Mouse (Mus musculus): ENCODE data around the gene Olfr524. TPM values are rescaled to one million over a fixed set of nuclear protein-coding genes. Genes with fewer than 3 reads are reported as not detected.

The Olfr524 gene
- 1.0 TPM for polyA plus RNA-seq (2017; shearing (Covaris generic))

DNA sequence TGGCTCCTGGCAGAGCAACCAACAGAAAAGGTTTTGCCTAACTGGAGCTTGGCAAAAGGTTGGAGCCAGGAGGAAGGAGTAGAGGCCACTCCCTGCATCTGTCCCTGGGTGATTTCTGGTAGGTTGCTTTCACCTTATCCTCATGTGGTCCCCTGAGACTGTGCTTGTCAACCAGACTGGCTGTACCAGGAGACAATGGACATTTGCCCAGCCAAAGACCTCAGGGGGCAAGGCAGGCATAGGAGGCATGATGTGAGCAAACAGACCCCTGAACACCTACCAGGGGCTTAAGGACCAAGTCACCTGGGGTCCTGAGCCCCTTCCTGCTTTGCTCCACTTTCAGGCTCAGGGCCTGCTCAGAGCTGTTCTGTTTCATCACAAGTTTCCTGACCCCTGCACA, at the start of gene Olfr524:
Olfr524 (minus strand) TSS at position 101 of the 400 bp plus-strand sequence.

DNA sequence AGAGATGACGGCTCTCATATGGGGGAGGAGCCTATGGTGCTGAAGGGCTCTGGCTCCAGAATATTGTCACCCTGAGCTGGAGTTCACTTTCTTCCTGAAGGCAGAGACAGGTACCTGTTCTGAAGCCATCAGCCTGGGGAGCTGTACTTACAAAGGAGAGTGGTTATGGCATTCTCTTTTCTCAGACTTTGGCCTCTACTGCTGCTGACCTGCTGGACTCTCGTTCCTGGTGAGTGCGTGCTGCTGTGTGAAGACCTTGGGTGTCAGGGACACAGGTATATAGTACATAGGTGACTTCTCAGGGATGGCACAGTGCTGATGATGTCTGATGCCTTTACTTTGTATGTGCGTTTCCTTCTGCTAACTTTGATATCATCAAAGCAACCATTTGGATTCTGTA, 41.5 kb upstream of the Olfr524 start, which contains the start of gene 5830411N06Rik:
5830411N06Rik (plus strand) TSS at position 69 of the 400 bp plus-strand sequence.

DNA sequence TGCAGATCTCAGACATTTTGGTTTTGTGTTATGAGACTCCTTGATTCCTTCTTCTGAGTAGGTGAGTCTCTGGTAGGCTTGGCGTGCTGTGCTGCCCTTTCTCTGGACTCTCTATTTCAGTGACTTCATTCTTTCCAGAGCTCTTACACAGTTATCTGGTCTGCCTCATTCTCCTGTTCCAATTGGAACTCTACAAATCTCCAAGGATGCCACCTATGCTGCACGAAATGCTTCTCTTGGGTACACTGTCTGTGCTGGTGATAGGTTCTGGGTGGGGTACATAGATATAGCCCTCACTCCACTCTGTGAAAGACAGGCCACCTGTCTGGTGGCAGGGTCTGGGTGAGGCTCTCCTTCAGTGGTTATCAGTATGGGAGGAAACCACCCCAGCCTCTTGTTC, 12.2 kb upstream of the Olfr524 start, which contains the start of gene Cd163l1:
Cd163l1 (plus strand) TSS at position 301 of the 400 bp plus-strand sequence.

DNA sequence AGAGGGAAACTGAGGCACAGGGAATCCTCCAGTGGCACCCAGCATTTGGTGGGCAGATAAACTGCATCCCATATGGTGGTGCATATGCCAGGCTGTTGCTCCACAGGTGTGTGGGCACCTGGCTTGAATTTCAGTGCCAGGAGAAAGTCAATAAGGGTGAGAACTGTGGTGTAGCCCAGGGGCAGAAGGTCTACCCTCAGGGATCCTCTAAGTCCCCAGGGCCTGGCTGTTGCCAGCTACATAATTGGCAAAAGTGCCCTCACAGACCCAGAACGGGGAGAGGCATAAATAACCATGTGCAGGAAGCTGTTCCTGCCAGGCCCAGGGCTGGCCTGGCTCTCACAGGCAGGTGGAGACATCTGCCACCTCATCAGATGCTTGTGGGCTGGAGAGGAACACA, 32.8 kb downstream of the Olfr524 start, which contains the start of gene Olfr523:
Olfr523 (plus strand) TSS at position 282 of the 400 bp plus-strand sequence.

DNA sequence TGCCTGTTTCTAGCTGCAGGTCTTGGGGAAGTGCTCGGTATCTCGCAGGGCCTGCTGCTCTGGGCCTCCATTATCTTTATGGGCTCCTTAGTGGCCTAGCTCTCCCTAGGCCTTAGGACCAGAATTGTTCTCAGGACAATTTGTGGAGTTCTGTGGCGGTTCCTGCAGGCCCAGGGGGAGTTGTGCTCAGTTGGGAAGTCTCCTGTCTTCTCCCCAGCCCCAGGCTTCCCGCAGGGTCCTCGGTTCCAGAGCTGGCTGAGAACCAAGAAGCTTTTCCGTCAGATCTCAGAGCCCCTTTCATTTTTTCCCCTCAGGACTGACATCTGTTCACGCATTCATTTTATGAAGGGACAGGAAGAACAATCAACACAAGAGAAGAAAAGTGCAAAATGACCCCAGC, 41.1 kb downstream of the Olfr524 start, which contains the start of gene Olfr522:
Olfr522 (minus strand) TSS at position 101 of the 400 bp plus-strand sequence.

DNA sequence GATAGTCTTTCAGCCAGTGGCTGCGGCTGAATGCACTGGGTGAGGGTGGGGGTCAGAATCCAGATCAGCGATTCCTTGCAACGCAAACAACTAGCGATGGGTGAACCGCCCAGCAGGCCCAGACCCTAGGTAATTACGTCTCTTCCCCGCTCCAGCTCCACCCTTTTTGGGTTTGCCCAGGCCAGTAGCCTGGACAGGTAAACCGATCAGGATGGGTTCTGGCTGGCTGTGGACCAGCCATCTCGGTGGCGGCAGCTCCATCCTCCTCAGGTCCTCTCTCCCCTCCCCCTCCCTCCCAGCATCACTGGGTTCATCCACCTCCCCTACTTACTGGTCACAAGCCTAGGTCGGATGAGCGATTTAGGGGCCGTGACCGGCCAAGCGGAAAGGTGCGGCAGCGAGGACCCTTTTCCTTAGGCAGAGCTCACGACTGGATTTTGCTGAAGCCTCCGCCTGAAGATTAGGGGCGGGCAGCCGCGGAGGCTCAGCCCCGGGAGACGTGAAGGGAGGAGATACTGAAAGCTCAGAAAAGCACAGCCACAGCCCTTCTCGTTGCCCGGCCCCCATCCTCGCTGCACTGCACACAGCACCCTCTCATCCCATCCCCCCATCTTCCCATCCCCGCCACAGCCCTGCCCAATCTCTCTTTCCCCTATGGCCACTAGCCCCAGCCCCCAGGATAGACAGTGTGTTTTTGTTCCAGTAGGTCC, 51.4 kb downstream of the Olfr524 start, which contains the start of gene Sprn:
Sprn (minus strand) TSS at position 660 of the 710 bp plus-strand sequence.

Other genes with a start within 250 kb of the Olfr524 start
- gene 6430531B16Rik, start 227.2 kb downstream of the Olfr524 start, polyA plus RNA-seq (2017; shearing (Covaris generic)), result 1.9 TPM
- gene Adam8, start 213.4 kb downstream of the Olfr524 start, polyA plus RNA-seq (2017; shearing (Covaris generic)), result 22.3 TPM
- 62.9 TPM for gene Zfp511, start 169.6 kb downstream of the Olfr524 start, polyA plus RNA-seq (2017; shearing (Covaris generic))
- 34.1 TPM for gene Tubgcp2, start 169.3 kb downstream of the Olfr524 start, polyA plus RNA-seq (2017; shearing (Covaris generic))
- gene Msx3, start 156.9 kb downstream of the Olfr524 start, polyA plus RNA-seq (2017; shearing (Covaris generic)), result not detected
- gene Caly, start 123.4 kb downstream of the Olfr524 start, polyA plus RNA-seq (2017; shearing (Covaris generic)), result not detected
- gene Prap1, start 112.6 kb downstream of the Olfr524 start, polyA plus RNA-seq (2017; shearing (Covaris generic)), result not detected
- gene Fuom, start 103.5 kb downstream of the Olfr524 start, polyA plus RNA-seq (2017; shearing (Covaris generic)), result 6.1 TPM
- gene Paox, start 90.2 kb downstream of the Olfr524 start, polyA plus RNA-seq (2017; shearing (Covaris generic)), result 1.3 TPM
- 28.5 TPM for gene Echs1, start 89.5 kb downstream of the Olfr524 start, polyA plus RNA-seq (2017; shearing (Covaris generic))
- gene Mtg1, start 68.4 kb downstream of the Olfr524 start, polyA plus RNA-seq (2017; shearing (Covaris generic)), result 23.1 TPM
- gene Sprn, start 51.1 kb downstream of the Olfr524 start, polyA plus RNA-seq (2017; shearing (Covaris generic)), result not detected
- gene Olfr522, start 41.2 kb downstream of the Olfr524 start, polyA plus RNA-seq (2017; shearing (Covaris generic)), result 0.13 TPM
- gene Olfr523, start 32.7 kb downstream of the Olfr524 start, polyA plus RNA-seq (2017; shearing (Covaris generic)), result not detected
- gene Cd163l1, start 12.3 kb upstream of the Olfr524 start, polyA plus RNA-seq (2017; shearing (Covaris generic)), result 2.2 TPM
- gene 5830411N06Rik, start 41.3 kb upstream of the Olfr524 start, polyA plus RNA-seq (2017; shearing (Covaris generic)), result 18.7 TPM
- 0.32 TPM for gene Olfr525, start 114.9 kb upstream of the Olfr524 start, polyA plus RNA-seq (2017; shearing (Covaris generic))
- not detected for gene Olfr527, start 128.1 kb upstream of the Olfr524 start, polyA plus RNA-seq (2017; shearing (Covaris generic))
- gene Olfr60, start 155.7 kb upstream of the Olfr524 start, polyA plus RNA-seq (2017; shearing (Covaris generic)), result not detected
- gene Olfr530, start 170.4 kb upstream of the Olfr524 start, polyA plus RNA-seq (2017; shearing (Covaris generic)), result 1.5 TPM
- gene Olfr531, start 197.0 kb upstream of the Olfr524 start, polyA plus RNA-seq (2017; shearing (Covaris generic)), result not detected
- gene Olfr532, start 215.7 kb upstream of the Olfr524 start, polyA plus RNA-seq (2017; shearing (Covaris generic)), result 0.10 TPM

Measured in effector memory CD4-positive, alpha-beta T cell, adult 7 months (primary cell).